Mouse (Mus musculus) retina, postnatal 7 days (tissue): Measurements from ENCODE around the gene Rpl39.
"Not testable (repeated sequence)": the region's sequence is repeated elsewhere in the genome, so short reads cannot be mapped to it uniquely, and the experiment has no call there.

Experiments used
- DNase-seq: peaks from one replicate; pipeline ENCODE4 v3.0.0-alpha.2; 2012; ENCODE audit warnings: low read depth, low spot score

Rpl39 gene

GRCm38 (mm10) chrX:37084927-37085660, at the start of gene Rpl39:
Gene Rpl39, minus strand, starts transcription at chrX:37085402.
- peak; percentile 83 for DNase-seq

GRCm38 (mm10) chrX:37126671-37127358, 41.6 kb upstream of the Rpl39 start, which contains the start of gene Nkap:
Gene Nkap, plus strand, starts transcription at chrX:37126795.
- peak; percentile 63 for DNase-seq

DNA sequence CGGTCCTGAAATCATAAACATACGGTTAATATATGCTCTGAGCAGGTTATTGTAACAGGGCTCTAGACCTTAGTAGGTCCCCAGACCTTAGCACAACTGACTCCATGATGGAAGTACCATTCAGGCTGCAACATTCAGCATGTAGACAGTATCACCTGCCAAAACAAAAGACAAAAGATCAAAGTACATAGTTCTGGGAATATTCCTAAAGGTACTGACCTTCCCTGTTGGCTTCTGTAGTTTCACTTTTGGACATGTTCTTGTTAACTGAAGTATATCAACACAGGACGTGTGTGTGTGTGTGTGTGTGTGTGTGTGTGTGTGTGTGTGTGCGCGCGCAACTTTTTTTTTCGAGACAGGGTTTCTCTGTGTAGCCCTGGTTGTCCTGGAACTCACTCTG, 40.3 kb upstream of the Rpl39 start:
- DNase-seq: no peak

GRCm38 (mm10) chrX:37120212-37120611, 35.0 kb upstream of the Rpl39 start:
- DNase-seq: no peak

- no peak for DNase-seq
Observed at GRCm38 (mm10) chrX:37119585-37119984, 34.4 kb upstream of the Rpl39 start.

- no peak for DNase-seq
Observed at GRCm38 (mm10) chrX:37117085-37117484, 31.9 kb upstream of the Rpl39 start.

GRCm38 (mm10) chrX:37110881-37111193, 25.6 kb upstream of the Rpl39 start:
- DNase-seq: no peak

DNA sequence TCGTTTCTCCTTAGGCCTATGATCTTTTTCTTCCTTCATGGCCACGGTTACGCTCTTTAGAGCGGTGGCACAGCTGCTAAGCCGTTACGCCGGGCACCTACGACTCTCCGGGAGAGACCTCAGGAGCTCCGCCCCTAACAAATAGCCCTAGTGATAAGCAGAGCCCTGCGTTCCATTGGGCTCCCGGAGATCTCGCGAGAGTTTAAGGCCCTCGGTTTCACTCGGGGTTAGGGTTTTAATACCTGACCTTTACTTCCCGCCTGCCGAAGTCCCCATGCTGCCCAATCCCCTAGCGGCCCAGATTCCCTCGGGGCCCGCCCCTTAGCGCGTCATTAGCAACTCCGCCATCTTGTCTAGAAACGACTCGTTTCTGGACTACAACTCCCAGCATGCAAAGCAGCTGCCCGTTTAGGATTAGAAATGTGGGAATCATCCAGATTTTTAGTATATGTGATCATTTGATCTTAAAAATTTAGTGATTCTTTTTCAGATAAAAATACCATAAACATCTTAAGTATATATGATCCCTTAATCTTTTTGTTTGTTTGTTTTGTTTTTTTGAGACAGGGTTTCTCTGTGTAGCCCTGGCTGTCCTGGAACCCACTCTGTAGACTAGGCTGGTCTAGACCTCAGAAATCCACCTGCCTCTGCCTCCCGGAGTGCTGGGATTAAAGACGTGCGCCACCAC, 25.1 kb upstream of the Rpl39 start, which contains the start of gene Upf3b:
Gene Upf3b (minus strand): TSS at position 130 of the 688 bp plus-strand sequence.
- DNase-seq: peak; percentile 87

- no peak for DNase-seq
Observed at GRCm38 (mm10) chrX:37109526-37110192, 24.5 kb upstream of the Rpl39 start.

- no peak for DNase-seq
Observed at GRCm38 (mm10) chrX:37103826-37104225, 18.6 kb upstream of the Rpl39 start.

DNA sequence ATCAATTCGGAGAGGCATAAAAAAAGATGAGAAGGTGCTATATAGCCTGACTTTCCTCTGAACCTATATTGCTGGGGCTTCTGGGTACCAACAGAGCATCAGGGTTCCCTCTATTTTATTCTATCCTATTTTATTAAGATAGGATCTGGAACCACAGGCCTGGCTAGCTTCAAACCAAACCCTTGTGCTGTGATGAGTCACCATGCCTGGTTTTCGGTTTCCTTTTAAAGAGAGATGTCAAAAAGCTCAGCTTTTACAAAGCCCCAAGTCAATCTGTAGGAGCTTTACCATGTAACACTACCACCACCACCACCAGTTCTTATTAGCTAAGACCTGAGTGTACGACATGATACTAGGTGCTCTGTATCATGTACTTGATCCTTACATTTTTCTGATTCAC, 13.5 kb upstream of the Rpl39 start:
- DNase-seq: no peak

GRCm38 (mm10) chrX:37095106-37095768, 10.0 kb upstream of the Rpl39 start:
- DNase-seq: no peak

GRCm38 (mm10) chrX:37091457-37091856, 6.3 kb upstream of the Rpl39 start:
- DNase-seq: no peak

DNA sequence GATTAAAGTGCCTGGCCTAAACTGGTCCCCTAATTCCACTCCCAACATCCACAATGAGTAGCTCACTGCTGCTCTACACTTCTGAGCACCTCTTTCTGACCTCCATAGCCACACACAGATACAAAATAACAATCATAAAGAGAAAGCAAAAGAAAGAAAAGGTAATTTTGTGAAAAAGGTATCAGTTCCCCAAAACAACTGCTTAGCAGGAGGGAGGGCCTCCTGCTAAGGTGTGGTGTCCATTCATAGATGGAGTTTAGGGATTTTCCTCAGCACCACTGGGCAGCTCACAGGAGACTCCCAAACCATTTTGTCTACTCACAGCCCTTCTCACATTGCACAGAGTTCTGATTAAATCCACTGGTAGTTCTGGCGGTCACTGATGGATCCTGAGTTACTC, 3.6 kb upstream of the Rpl39 start:
- no peak for DNase-seq

GRCm38 (mm10) chrX:37085665-37086064, 463 bp upstream of the Rpl39 start:
- DNase-seq: no peak

DNA sequence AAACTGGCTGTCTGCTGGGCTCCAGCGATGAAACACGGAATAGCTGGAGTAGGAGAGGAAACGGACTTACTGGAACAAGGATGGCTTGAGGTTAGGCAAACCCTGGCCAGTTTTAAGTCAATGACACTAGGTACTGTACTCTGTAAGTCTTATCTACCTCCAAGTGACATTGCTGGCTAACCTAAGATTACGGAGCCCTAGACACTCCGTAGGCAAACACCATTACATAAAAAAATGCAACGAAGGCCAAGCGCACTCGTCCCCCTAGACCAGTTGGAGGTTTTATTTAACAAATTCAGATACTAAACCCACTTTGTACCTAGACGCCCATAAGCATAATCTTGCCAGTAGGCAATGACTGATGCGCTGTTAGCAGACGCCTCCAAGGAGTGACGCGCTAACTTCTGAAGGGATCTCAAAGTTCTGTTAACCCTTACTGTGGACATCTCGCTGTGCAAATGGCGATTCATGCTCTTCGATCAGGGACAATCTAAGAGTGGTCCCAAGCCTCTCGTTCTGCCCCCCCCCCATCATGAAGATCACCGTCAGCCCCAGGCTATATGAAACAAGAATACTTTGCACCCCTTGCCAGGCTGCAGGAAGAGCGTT, 780 bp downstream of the Rpl39 start:
- no peak for DNase-seq

- no peak for DNase-seq
Observed at GRCm38 (mm10) chrX:37081194-37081593, 4.0 kb downstream of the Rpl39 start.

DNA sequence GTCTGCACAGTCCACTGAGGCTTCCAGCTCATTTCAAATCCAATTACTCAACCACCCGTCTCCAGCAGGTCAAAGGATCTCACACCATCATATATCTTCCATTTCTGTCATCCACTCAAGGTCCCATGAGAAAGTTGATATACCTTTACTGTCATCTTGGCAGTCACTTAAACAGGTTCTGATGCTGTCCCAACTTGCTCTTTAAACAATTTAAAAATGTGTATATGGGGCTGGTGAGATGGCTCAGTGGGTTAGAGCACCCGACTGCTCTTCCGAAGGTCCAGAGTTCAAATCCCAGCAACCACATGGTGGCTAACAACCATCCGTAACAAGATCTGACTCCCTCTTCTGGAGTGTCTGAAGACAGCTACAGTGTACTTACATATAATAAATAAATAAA, 4.9 kb downstream of the Rpl39 start:
- DNase-seq: not testable (repeated sequence)

DNA sequence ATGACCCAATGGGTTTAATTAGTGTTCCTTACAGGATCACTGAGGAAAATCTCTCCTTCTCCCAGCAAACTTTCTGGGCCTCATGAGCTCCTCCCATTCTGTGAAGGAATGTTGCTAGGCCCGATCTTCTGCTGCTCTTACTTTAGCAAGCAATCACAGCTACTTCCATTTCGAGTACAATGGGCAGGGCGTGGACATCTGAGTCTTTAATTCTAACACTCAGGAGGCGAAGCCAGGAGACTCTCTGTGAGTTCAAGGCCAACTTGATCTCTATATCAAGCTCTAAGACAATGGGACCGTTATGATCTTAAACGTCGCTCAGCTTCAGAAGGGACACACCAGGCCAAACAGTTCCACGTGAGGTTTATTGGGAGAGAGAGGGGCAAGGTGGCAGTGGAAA, 8.6 kb downstream of the Rpl39 start:
- DNase-seq: no peak

GRCm38 (mm10) chrX:37074262-37074892, 10.8 kb downstream of the Rpl39 start:
- DNase-seq: no peak

DNA sequence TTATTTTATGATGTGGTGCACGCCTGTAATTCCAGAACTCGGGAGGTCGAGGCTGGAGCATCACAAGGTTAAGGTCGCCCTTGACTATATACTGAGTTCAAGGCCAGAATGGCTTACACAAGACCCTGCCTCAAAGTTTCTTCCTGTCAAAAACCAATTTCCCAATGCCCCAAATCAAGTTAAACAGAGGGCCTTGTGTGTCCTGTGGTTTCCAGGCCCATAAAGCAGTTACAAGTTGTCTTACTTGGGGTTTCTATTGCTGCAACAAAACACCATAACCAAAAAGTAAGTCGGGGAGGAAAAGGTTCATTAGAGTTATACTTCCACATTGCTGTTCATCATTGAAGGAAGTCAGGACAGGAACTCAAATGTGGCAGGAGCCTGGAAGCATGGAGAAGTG, 16.4 kb downstream of the Rpl39 start:
- DNase-seq: no peak
